Mouse (Mus musculus): ENCODE results near the gene H2al1a.
"Not testable (repeated sequence)": the region's sequence is repeated elsewhere in the genome, so short reads cannot be mapped to it uniquely, and the experiment has no call there.

The H2al1a gene

DNA sequence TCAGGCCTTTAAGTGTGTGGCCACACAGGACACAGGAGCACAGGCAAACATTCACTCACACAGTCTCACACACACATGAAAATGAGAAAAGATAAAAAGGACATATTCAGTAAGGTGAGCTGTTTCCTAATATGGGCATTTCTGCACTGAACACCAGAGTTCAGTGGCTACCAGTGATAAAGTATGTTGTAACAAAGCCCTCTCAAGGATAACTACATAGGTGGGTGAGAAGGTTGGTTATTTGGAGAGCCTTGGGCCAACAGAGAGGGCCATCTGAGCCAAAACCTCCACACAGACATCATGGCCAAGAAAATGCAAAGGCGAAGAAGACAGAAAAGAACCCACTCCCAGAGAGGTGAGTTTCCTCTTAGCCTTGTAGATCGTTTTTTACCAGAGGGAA lies 28.5 kb downstream of the H2al1a start, which contains the start of gene H2al1j:
H2al1j (plus strand) TSS at position 301 of the 400 bp plus-strand sequence.
- in situ Hi-C loops (cut with MboI, MseI) = not testable (repeated sequence)

DNA sequence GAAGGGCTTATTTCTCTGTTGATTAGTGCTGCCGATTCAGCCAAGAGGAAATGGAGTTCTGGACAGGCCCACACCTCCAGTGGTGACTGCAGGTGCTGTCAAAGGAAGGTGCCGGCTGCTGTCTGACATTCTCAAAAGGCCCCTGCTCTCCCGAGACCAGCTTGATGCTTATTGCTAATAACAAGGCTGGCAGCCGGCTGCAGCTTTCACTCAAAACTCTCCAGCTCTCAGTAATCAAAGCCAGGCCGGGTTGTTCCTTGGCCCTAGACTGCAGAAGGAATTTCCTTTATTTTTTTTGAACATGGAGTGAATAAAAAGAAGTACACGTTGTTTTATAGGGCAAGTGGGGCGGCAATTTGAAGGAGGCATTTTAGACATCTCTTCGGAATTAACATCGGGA lies 46.7 kb downstream of the H2al1a start:
- in situ Hi-C loops (cut with MboI, MseI) = no loop called here

DNA sequence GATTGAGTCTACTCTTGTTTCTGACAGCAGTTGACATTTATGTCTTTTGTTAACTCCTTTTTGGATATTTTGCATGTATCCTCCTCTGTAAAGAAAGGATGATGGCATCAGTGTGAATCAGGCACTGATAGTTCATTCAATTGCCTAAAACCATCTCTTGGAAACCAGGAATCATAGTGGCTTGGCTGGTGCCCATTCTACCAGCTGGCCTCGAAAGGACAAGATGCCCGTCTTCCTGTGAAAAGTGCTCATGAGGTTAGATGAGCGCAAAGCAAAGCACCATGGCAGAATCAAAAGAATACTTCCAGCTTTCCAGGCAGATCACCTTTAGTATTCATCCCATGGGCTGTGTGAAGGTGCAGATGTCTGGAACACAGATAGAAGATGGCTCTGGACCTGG lies 47.7 kb downstream of the H2al1a start:
- in situ Hi-C loops (cut with MboI, MseI) = no loop called here

All from T-helper 2 cell (primary cell).